Mouse (Mus musculus): Measurements from ENCODE around the gene Mier2. TPM values are rescaled to one million over a fixed set of nuclear protein-coding genes. Genes with fewer than 3 reads are reported as not detected.

Mier2 gene
- polyA plus RNA-seq, 1 experiment from 2014 or later, result 20.5 TPM

DNA sequence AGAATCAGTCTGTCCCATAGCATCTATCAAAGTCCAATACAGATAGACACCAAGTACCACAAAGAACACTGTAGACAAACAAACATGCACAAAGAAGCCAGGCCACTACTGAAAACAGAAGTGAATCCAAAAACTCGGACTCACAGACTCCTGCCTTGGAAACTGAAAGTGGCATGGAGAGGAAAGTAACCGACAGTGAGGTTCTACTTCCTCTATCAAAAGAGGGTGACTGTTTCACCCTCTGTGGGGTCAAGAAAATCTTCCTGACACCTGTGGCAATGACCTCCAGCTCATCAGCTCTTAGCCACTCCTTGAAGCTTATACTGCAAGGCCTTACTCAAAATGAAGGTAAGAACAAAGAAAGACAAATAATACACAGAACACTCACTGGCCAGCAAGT, 48.3 kb downstream of the Mier2 start:
- WGBS, result 63% methylated on average over 2 of the region's 2 CpGs
- Histone ChIP-seq H3K4me3 (ENCODE audit: low read depth, low read length) (no peak overlapping the region), H3K9me3 (ENCODE audit: low read length) (no peaks in the 10 kb centered on the region), H3K9ac (replicated peaks; ENCODE audit: low read depth) (no peak overlapping the region), H3K27ac (ENCODE audit: low read length) (no peak overlapping the region), H3K4me1 (ENCODE audit: insufficient read depth, low read depth, low read length) (no peaks in the 10 kb centered on the region), H3K27me3 (replicated peaks; ENCODE audit: insufficient read depth, low read length) (no peaks in the 10 kb centered on the region), H3K36me3 (ENCODE audit: insufficient read depth, low read length) (no peaks in the 10 kb centered on the region), H3K4me2 (replicated peaks; ENCODE audit: low read depth, low read length) (no peak overlapping the region)
- DNase-seq (ENCODE audit: low spot score) (no peak), ATAC-seq (no peak)
- TF ChIP-seq CTCF (IDR thresholded peaks at IDR 0.05) (no peak), EP300 (IDR thresholded peaks at IDR 0.05) (no peak)

DNA sequence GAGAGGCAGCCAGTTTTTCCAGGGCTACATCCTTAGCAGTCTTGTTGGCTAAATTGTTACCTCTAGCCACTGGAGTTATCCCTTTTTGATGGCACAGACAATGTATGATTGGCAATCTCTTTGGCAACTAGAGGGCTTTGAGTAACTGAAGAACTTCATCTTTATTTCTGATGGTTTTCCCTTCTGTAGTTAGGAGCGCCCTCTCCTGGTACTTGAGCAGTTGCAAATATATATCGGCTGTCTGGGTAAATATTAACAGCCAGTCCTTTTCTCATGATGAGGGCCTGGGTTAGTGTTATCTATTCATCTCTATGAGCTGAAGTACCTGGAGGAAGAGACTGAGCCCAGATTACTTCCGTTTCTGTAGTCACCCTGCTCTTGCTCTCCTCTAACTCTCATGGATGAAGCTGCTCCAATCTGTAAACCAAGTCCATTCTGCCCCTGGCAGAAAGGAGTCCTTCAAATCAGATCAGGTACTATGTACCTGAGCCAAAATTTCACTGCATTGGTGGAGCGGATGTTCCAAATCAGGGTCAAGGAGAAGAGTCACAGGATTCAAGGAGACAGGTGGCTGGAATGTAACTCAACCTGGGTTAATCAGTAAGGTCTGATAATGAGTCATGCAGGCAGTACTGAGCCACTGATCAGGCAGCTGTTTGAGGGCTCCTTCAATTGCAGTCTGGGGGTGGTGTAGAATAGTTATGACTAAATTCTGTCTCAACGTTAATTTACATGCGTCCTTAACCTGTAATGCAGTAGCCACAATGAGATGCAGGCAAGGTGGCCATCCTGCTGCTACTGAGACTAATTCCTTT, 52.0 kb downstream of the Mier2 start:
- H3K4me1 ChIP-seq (ENCODE audit: insufficient read depth, low read depth, low read length), result no peaks in the 10 kb centered on the region
- peak; percentile 28 for TF ChIP-seq CTCF (IDR thresholded peaks at IDR 0.05)
- TF ChIP-seq EP300 (IDR thresholded peaks at IDR 0.05), result no peak
- H3K9me3 ChIP-seq (ENCODE audit: low read length), result no peaks in the 10 kb centered on the region
- H3K4me3 ChIP-seq (ENCODE audit: low read depth, low read length), result no peak overlapping the region
- H3K27me3 ChIP-seq (replicated peaks; ENCODE audit: insufficient read depth, low read length), result no peaks in the 10 kb centered on the region
- H3K27ac ChIP-seq (ENCODE audit: low read length), result no peak overlapping the region
- WGBS, result 57% methylated on average over 6 of the region's 6 CpGs
- DNase-seq (ENCODE audit: low spot score) (no peak), ATAC-seq (no peak)
- H3K4me2 ChIP-seq (replicated peaks; ENCODE audit: low read depth, low read length), result no peak overlapping the region
- no peak overlapping the region for H3K9ac ChIP-seq (replicated peaks; ENCODE audit: low read depth)
- H3K36me3 ChIP-seq (ENCODE audit: insufficient read depth, low read length), result no peaks in the 10 kb centered on the region

DNA sequence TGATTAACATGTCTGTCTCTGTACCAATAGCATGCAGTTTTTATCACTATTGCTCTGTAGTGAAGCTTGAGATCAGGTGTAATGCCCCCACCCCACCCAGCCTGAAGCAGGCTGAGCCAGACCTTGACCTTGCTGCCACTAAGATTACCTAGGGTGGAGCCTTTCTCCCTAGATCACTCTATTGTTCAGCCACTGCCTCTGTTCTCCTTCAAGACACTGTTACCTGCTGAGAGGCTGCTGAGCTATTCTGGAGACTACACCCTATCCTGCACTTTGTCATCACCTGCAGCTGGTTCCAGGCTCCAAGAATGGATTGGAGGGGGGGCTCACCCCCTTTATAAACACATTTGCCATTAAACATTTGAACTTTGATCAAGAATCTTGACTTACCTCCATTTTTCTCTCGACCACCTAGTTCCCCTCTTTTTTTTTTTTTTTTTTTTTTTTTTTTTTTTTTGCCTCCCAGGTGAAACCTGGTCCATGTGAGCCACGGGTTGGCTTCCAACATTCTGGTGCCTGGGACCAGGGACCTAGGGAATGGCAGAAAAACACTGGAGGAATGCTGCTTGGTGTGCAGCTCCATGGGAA, 58.2 kb downstream of the Mier2 start:
- Histone ChIP-seq H3K27ac (ENCODE audit: low read length) (no peak overlapping the region), H3K27me3 (replicated peaks; ENCODE audit: insufficient read depth, low read length) (no peaks in the 10 kb centered on the region), H3K9ac (replicated peaks; ENCODE audit: low read depth) (no peak overlapping the region), H3K4me1 (ENCODE audit: insufficient read depth, low read depth, low read length) (no peaks in the 10 kb centered on the region), H3K9me3 (ENCODE audit: low read length) (no peaks in the 10 kb centered on the region), H3K36me3 (ENCODE audit: insufficient read depth, low read length) (no peaks in the 10 kb centered on the region), H3K4me2 (replicated peaks; ENCODE audit: low read depth, low read length) (no peak overlapping the region), H3K4me3 (ENCODE audit: low read depth, low read length) (no peak overlapping the region)
- DNase-seq (ENCODE audit: low spot score) (no peak), ATAC-seq (no peak)
- 50% methylated on average over 2 of the region's 2 CpGs for WGBS
- TF ChIP-seq EP300 (IDR thresholded peaks at IDR 0.05) (no peak), CTCF (IDR thresholded peaks at IDR 0.05) (no peak)

DNA sequence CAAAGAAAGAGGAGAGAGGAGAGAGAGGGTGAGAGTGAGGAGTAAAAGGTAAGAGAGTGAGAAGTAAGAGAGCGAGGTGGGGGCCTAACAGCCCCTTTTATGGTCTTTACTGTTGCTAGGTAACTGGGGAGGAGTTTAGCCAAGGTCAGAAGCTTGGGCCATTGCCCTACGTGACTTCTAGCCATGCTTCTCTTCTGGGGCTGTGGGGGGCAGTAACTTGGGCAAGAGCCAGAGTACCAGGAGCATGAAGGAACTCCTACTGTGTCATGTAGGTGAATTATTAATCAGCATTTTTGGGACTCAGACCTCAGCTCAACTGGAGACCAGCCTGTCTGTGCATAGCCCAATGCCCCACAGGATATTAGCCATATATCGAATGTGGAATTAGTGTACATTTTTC, 59.1 kb downstream of the Mier2 start:
- no peak for TF ChIP-seq EP300 (IDR thresholded peaks at IDR 0.05)
- TF ChIP-seq CTCF (IDR thresholded peaks at IDR 0.05), result no peak
- Histone ChIP-seq H3K4me3 (ENCODE audit: low read depth, low read length) (no peak overlapping the region), H3K9me3 (ENCODE audit: low read length) (no peaks in the 10 kb centered on the region), H3K4me1 (ENCODE audit: insufficient read depth, low read depth, low read length) (no peaks in the 10 kb centered on the region), H3K27ac (ENCODE audit: low read length) (no peak overlapping the region), H3K9ac (replicated peaks; ENCODE audit: low read depth) (no peak overlapping the region), H3K4me2 (replicated peaks; ENCODE audit: low read depth, low read length) (no peak overlapping the region), H3K27me3 (replicated peaks; ENCODE audit: insufficient read depth, low read length) (no peaks in the 10 kb centered on the region), H3K36me3 (ENCODE audit: insufficient read depth, low read length) (no peaks in the 10 kb centered on the region)
- DNase-seq (ENCODE audit: low spot score) (no peak), ATAC-seq (no peak)
- 44% methylated on average over 3 of the region's 3 CpGs for WGBS

Small RNA genes within 50 kb of the gene (microRNA-seq; reads per million reads assigned to microRNA genes)
- not detected for gene Mir6909

Other genes starting within 250 kb of the Mier2 start
- gene Vmn2r82, start 198.7 kb downstream of the Mier2 start, polyA plus RNA-seq (2015; fragmentation: Nextera tagmentation; extraction: Ambion mirVana), result not detected in 2 replicates
- gene Vmn2r83, start 86.5 kb downstream of the Mier2 start, polyA plus RNA-seq (2015; fragmentation: Nextera tagmentation; extraction: Ambion mirVana), result not detected in 2 replicates
- gene Plpp2, start 21.4 kb downstream of the Mier2 start, polyA plus RNA-seq (2015; fragmentation: Nextera tagmentation; extraction: Ambion mirVana), result 27.6 and 32.1 TPM in 2 replicates
- not detected in 2 replicates for gene Theg, start 32.1 kb upstream of the Mier2 start, polyA plus RNA-seq (2015; fragmentation: Nextera tagmentation; extraction: Ambion mirVana)
- gene C2cd4c, start 58.8 kb upstream of the Mier2 start, polyA plus RNA-seq (2015; fragmentation: Nextera tagmentation; extraction: Ambion mirVana), result not detected in 2 replicates
- 1.1 and 1.3 TPM in 2 replicates for gene Shc2, start 82.7 kb upstream of the Mier2 start, polyA plus RNA-seq (2015; fragmentation: Nextera tagmentation; extraction: Ambion mirVana)
- not detected in 2 replicates for gene Odf3l2, start 90.5 kb upstream of the Mier2 start, polyA plus RNA-seq (2015; fragmentation: Nextera tagmentation; extraction: Ambion mirVana)
- not detected in 2 replicates for gene Madcam1, start 109.4 kb upstream of the Mier2 start, polyA plus RNA-seq (2015; fragmentation: Nextera tagmentation; extraction: Ambion mirVana)
- 64.6 and 71.2 TPM in 2 replicates for gene Tpgs1, start 114.2 kb upstream of the Mier2 start, polyA plus RNA-seq (2015; fragmentation: Nextera tagmentation; extraction: Ambion mirVana)
- 52.7 and 64.3 TPM in 2 replicates for gene Cdc34, start 127.0 kb upstream of the Mier2 start, polyA plus RNA-seq (2015; fragmentation: Nextera tagmentation; extraction: Ambion mirVana)
- gene Gzmm, start 133.8 kb upstream of the Mier2 start, polyA plus RNA-seq (2015; fragmentation: Nextera tagmentation; extraction: Ambion mirVana), result 0.57 and 0.69 TPM in 2 replicates
- 1,234 and 1,299 TPM in 2 replicates for gene Bsg, start 149.3 kb upstream of the Mier2 start, polyA plus RNA-seq (2015; fragmentation: Nextera tagmentation; extraction: Ambion mirVana)
- 0.12 and 0.15 TPM in 2 replicates for gene Hcn2, start 161.4 kb upstream of the Mier2 start, polyA plus RNA-seq (2015; fragmentation: Nextera tagmentation; extraction: Ambion mirVana)
- gene Polrmt, start 191.4 kb upstream of the Mier2 start, polyA plus RNA-seq (2015; fragmentation: Nextera tagmentation; extraction: Ambion mirVana), result 17.4 and 22.4 TPM in 2 replicates
- 0.18 TPM in 1 of 2 replicates, not detected in the other for gene Fgf22, start 199.9 kb upstream of the Mier2 start, polyA plus RNA-seq (2015; fragmentation: Nextera tagmentation; extraction: Ambion mirVana)
- 40.5 and 45.9 TPM in 2 replicates for gene Rnf126, start 211.8 kb upstream of the Mier2 start, polyA plus RNA-seq (2015; fragmentation: Nextera tagmentation; extraction: Ambion mirVana)
- gene Fstl3, start 222.1 kb upstream of the Mier2 start, polyA plus RNA-seq (2015; fragmentation: Nextera tagmentation; extraction: Ambion mirVana), result 38.6 and 39.9 TPM in 2 replicates
- 0.11 and 0.31 TPM in 2 replicates for gene Prss57, start 235.8 kb upstream of the Mier2 start, polyA plus RNA-seq (2015; fragmentation: Nextera tagmentation; extraction: Ambion mirVana)
- gene Palm, start 238.4 kb upstream of the Mier2 start, polyA plus RNA-seq (2015; fragmentation: Nextera tagmentation; extraction: Ambion mirVana), result 29.6 and 30.8 TPM in 2 replicates